In the genomic region with DNA sequence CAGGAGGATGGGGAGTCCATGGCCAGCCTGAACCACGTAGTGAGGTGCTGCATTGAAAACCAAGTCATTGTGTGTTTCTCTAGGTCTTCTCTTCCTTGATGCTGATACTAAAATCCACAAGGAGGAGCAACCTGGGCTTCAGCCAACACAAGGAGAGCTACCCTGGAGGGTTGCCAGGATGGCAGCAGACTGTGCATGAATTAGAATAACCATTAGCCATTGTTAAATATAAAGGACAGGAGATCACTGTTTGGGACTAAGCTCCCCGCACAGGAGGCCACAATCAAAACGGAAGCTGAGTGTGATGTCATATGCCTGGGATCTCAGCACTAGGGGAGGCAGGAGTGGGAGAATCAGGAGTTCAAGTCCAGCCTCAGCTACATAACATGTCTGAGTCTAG, we compare ENCODE assay signal across 8 mouse cellular contexts. TPM values are rescaled to one million over a fixed set of nuclear protein-coding genes. Genes with fewer than 3 reads are reported as not detected.
DNase-seq lines count a peak whose midpoint lies in the region; ATAC-seq and TF ChIP-seq lines count a peak whose summit lies in the region.

No protein-coding gene starts in this region.

- no peak for DNase-seq in forebrain, embryonic 11.5 days (ENCODE audit: low spot score)
- DNase-seq in forebrain, embryonic 10.5 days (ENCODE audit: extremely low spot score, low spot score): no peak
- DNase-seq in right cerebral cortex, postnatal 10 days (ENCODE audit: low spot score in 2 of 2): peak; percentile 43 to 48
- DNase-seq in right cerebral cortex, adult 2 months (ENCODE audit: low spot score in 2 of 2): no peak
- DNase-seq in heart, postnatal 0 days (ENCODE audit: low spot score): no peak
- DNase-seq in spleen, adult 12 weeks (ENCODE audit: low spot score): no peak
- DNase-seq in gastrocnemius, postnatal 36 days: no peak

- H3K4me2 ChIP-seq in forebrain, embryonic 11.5 days (ENCODE audit: low read depth, low read length, severe bottlenecking): no peak overlapping the region
- no peak overlapping the region for H3K4me2 ChIP-seq in heart, postnatal 0 days (ENCODE audit: low read depth, low read length)
- H3K4me2 ChIP-seq in midbrain, embryonic 15.5 days: no peak overlapping the region

- H3K9me3 ChIP-seq in forebrain, embryonic 11.5 days (ENCODE audit: control insufficient read depth, low read length): no peaks in the 10 kb centered on the region
- H3K9me3 ChIP-seq in forebrain, embryonic 10.5 days: no peaks in the 10 kb centered on the region
- no peaks in the 10 kb centered on the region for H3K9me3 ChIP-seq in heart, postnatal 0 days (replicated peaks; ENCODE audit: control insufficient read depth, low read length)
- H3K9me3 ChIP-seq in midbrain, embryonic 15.5 days: no peaks in the 10 kb centered on the region

- 0 out of 2 replicates have a peak, but pooled peaks have one; percentile 18 for ATAC-seq in forebrain, embryonic 11.5 days (replicated peaks; ENCODE audit: low FRiP score)
- ATAC-seq in heart, postnatal 0 days (ENCODE audit: insufficient read depth, low read depth): peak; percentile 39; the same call in 1 of the 2 replicates
- 0 out of 2 replicates have a peak, but pooled peaks have one; percentile 27 for ATAC-seq in midbrain, embryonic 15.5 days (replicated peaks)

- H3K27me3 ChIP-seq in forebrain, embryonic 11.5 days (ENCODE audit: control insufficient read depth, insufficient read depth, low read length): no peaks in the 10 kb centered on the region
- H3K27me3 ChIP-seq in forebrain, embryonic 10.5 days (ENCODE audit: poor library complexity, severe bottlenecking): no peaks in the 10 kb centered on the region
- no peaks in the 10 kb centered on the region for H3K27me3 ChIP-seq in heart, postnatal 0 days (ENCODE audit: control insufficient read depth, insufficient read depth, low read length)
- no peaks in the 10 kb centered on the region; the same call in 1 of the 2 replicates for H3K27me3 ChIP-seq in midbrain, embryonic 15.5 days (replicated peaks)

- intact Hi-C loops in gastrocnemius, postnatal 36 days (cut with DNase I): no loop called here

- H3K9ac ChIP-seq in forebrain, embryonic 11.5 days (ENCODE audit: low read length): no peak overlapping the region
- H3K9ac ChIP-seq in heart, postnatal 0 days (replicated peaks; ENCODE audit: low read depth, low read length): no peak overlapping the region
- H3K9ac ChIP-seq in midbrain, embryonic 15.5 days: no peak overlapping the region

- H3K4me1 ChIP-seq in forebrain, embryonic 11.5 days (replicated peaks; ENCODE audit: control insufficient read depth, insufficient read depth, low read length): no peaks in the 10 kb centered on the region
- peaks cover 14% of the 10 kb centered on the region for H3K4me1 ChIP-seq in forebrain, embryonic 10.5 days
- H3K4me1 ChIP-seq in heart, postnatal 0 days (ENCODE audit: control insufficient read depth, insufficient read depth): no peaks in the 10 kb centered on the region
- H3K4me1 ChIP-seq in midbrain, embryonic 15.5 days: no peaks in the 10 kb centered on the region

- 41% methylated on average over 3 of the region's 3 CpGs for WGBS in forebrain, embryonic 11.5 days
- 40% methylated on average over 3 of the region's 3 CpGs for WGBS in forebrain, embryonic 10.5 days
- 20% methylated on average over 3 of the region's 3 CpGs for WGBS in heart, postnatal 0 days
- 8% methylated on average over 3 of the region's 3 CpGs for WGBS in midbrain, embryonic 15.5 days

- TF ChIP-seq CTCF in heart, postnatal 0 days (IDR thresholded peaks at IDR 0.05; ENCODE audit: low read depth): peak; percentile 4; the same call in 1 of the 2 replicates

- H3K36me3 ChIP-seq in forebrain, embryonic 11.5 days (ENCODE audit: control insufficient read depth, insufficient read depth, low read length): no peaks in the 10 kb centered on the region
- H3K36me3 ChIP-seq in forebrain, embryonic 10.5 days (replicated peaks): no peaks in the 10 kb centered on the region
- H3K36me3 ChIP-seq in heart, postnatal 0 days (replicated peaks; ENCODE audit: control insufficient read depth, insufficient read depth, low read length): no peaks in the 10 kb centered on the region
- no peaks in the 10 kb centered on the region for H3K36me3 ChIP-seq in midbrain, embryonic 15.5 days (replicated peaks)

- no peak overlapping the region for H3K27ac ChIP-seq in forebrain, embryonic 11.5 days (ENCODE audit: low read depth, low read length)
- H3K27ac ChIP-seq in forebrain, embryonic 10.5 days: no peak overlapping the region
- H3K27ac ChIP-seq in heart, postnatal 0 days (ENCODE audit: low read depth): 0 out of 2 replicates have a peak overlapping the region, but pooled peaks have one; percentile 28
- no peak overlapping the region for H3K27ac ChIP-seq in midbrain, embryonic 15.5 days

- no peak overlapping the region for H3K4me3 ChIP-seq in forebrain, embryonic 11.5 days (ENCODE audit: low read depth, low read length)
- H3K4me3 ChIP-seq in forebrain, embryonic 10.5 days: no peak overlapping the region
- H3K4me3 ChIP-seq in heart, postnatal 0 days (ENCODE audit: low read depth, low read length): no peak overlapping the region
- H3K4me3 ChIP-seq in midbrain, embryonic 15.5 days: no peak overlapping the region

- no peak for TF ChIP-seq EP300 in heart, postnatal 0 days (IDR thresholded peaks at IDR 0.05; ENCODE audit: low read depth)

RNA-seq across cellular contexts. Expression of a gene that starts 13.2 kb away (rescaled TPM):
- polyA plus RNA-seq in forebrain, embryonic 11.5 days (2014; fragmentation: Nextera tagmentation; extraction: Ambion mirVana): 1.6 and 1.7 TPM in 2 replicates
- polyA plus RNA-seq in forebrain, embryonic 10.5 days (2016; fragmentation: Nextera tagmentation; extraction: Ambion mirVana): 1.9 and 2.2 TPM in 2 replicates
- 1.9 and 2.1 TPM in 2 replicates for total RNA-seq in heart, postnatal 0 days (2014; rRNA removed; ENCODE audit: low replicate concordance)
- polyA plus RNA-seq in heart, postnatal 0 days (2015; fragmentation: Nextera tagmentation; extraction: Ambion mirVana): 0.75 and 1.7 TPM in 2 replicates
- 2.3 and 4.4 TPM in 2 replicates for polyA plus RNA-seq in midbrain, embryonic 15.5 days (2015; fragmentation: Nextera tagmentation; extraction: Ambion mirVana)
- total RNA-seq in gastrocnemius, postnatal 36 days (2021): 1 to 10 TPM; 5.1 to 5.2 TPM

Comparison
In these comparisons a context has a peak if more than half of its experiments do, and no peak if none do; other contexts are left out.
1. DNase-seq: peak in right cerebral cortex, postnatal 10 days (2 of 2); none in forebrain, embryonic 11.5 days (single experiment), forebrain, embryonic 10.5 days (single experiment), right cerebral cortex, adult 2 months (0 of 2), heart, postnatal 0 days (single experiment), spleen, adult 12 weeks (single experiment) and gastrocnemius, postnatal 36 days (0 of 2).
2. Peak in every context shown above with its lines, with median percentiles within 50 percentile points of each other: ATAC-seq.